Mouse (Mus musculus): Measurements from ENCODE around the gene Prlr.

DNA sequence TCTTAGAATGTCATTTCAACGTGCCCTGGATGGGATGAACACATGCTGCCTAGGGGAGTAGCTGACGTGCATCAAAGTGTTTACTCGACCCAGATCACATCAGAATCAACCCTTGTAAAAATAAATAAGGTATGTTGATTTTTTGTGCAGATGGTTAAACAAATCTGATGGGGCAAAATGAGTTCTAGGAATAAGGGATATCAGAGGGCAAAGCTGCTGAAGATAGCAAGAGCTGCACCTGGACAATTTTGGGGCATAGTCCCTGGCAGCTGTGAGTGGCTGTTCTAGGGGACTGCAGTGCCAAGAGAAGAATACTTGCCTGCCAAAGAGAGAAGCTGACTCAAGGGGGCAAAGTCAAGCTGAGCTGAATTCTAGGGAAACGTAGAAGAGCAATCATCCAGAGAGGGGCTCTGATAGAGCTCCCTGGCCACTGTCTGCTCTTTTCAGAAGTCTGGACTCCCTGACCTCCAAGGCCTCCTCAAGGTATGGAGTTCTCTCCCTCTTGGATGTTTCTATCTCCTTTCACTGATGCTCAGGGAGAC, 46.6 kb downstream of the Prlr start:
- TF ChIP-seq CTCF (conservative IDR thresholded peaks at IDR 0.05; ENCODE audit: low read length) = no peak
- TF ChIP-seq POU5F1 (IDR thresholded peaks at IDR 0.05; ENCODE audit: borderline replicate concordance, low read length) = no peak
